Mouse (Mus musculus) lung, adult 18-20 months (tissue): Measurements from ENCODE around the gene Dhdh.
A peak's percentile ranks its signal among the peaks of the same experiment; 100 is the strongest.

Experiments used
- DNase-seq, 2 experiments: peaks; one replicate each; pipeline ENCODE4 v3.0.0; 2022; ENCODE audit warnings: mixed read lengths in 2 of 2

Gene Dhdh

DNA sequence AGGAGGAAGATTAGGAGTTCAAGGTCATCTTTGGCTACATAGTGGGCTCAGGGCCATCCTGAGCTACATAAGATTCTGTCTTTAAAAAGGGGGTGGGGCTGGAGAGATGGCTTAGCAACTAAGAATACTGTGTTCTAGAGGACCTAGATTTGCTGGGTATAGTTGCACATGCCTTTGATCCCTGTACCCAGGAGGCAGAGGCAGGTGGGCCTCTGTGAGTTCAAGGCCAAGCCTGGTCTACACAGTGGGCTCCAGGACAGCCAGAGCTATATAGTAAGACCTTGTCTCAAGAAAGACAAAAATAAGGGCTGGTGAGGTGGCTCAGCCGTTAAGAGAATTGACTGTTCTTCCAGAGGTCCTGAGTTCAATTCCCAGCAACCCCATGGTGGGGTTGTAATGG, 38.6 kb downstream of the Dhdh start:
- no peak for DNase-seq

DNA sequence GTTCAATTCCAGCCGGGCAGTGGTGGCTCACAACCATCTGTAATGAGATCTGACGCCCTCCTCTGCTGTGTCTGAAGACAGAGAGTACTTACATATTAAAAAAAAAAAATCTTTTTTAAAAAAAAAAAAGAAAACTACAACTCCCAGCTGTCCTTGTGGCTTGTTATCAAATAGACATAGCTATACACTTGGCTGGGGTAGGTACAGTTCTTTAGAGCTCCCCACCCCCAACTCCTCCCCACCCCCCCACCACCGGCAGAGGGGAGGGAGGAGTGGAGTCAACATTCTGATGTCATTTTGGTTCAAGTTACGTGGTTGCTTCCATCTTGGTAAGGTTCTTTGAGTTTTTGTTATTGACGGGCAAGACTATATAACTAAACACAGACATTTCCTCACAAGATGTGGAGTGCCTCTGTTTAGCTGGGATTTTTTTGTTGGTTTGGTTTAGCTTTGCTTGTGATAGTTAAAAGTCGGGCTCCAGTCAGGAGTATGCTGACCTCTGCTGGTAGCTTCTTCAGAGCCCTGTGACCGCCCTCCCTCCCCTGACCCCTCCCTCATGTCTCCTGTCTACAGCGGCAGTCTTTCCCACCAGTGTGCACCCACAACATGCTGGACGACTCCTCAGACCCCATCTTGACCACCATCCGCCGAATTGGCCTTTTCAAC, 41.1 kb downstream of the Dhdh start:
- DNase-seq: peak in 1 of 2 experiments; percentile 36

DNA sequence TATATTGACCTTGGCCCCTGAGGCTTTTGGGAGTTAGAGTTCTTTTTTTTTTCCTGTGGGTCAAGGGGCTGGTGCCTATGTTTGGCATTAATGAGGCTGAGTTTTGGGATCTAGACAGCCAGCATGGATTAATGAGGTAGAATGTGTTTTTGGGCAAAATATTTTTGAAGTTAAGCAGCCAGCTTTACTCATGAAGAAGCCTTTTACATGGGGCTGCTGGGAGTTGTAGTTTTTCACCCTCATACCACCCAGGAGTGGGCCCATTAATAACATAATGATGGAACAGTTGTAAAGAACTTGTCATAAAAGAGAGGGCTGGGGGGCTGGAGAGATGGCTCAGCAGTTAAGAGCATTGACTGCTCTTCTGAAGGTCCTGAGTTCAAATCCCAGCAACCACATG, 42.0 kb downstream of the Dhdh start:
- DNase-seq: no peak

DNA sequence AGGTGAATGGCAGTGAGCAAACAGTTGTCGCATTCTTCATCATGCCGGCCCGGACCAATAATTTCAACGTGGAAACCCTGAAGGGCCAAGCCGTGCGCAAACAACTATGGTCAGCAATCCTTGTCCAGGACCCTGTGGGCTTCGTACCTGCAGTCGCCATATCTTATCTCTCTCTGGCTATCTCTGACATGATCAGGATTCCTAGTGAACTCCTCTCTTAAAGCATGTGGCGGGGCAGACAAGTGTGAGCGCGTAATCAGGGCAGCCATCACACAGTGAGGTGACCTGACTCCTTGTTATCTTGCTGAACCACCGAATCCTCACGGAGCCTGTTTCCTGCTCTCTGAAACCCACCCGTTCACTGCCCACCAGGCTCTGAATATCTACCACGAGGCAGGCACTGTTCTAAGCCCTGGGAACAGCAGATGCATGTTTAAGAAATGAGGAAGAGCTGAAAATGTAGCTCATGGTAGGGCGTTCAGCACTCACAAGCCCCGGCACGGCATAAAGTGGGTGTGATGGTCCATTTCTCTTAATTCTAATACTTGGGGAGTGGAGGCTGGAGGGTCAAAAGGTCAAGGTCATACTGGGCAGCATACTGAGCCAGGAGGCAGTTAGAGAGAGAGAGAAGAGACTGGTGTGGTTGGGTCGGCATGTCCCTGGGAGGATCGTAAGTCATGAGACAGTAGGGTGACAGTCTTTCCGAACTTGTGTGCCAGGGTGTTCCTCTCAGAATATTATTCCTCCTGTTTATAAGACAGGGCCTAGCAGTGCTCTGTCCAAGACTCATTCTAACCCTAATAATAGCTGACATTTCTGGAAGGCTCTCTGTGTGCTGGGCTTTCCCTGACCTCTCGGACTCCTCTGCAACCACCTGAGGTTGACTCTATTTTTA, 44.8 kb downstream of the Dhdh start:
- DNase-seq: no peak

DNA sequence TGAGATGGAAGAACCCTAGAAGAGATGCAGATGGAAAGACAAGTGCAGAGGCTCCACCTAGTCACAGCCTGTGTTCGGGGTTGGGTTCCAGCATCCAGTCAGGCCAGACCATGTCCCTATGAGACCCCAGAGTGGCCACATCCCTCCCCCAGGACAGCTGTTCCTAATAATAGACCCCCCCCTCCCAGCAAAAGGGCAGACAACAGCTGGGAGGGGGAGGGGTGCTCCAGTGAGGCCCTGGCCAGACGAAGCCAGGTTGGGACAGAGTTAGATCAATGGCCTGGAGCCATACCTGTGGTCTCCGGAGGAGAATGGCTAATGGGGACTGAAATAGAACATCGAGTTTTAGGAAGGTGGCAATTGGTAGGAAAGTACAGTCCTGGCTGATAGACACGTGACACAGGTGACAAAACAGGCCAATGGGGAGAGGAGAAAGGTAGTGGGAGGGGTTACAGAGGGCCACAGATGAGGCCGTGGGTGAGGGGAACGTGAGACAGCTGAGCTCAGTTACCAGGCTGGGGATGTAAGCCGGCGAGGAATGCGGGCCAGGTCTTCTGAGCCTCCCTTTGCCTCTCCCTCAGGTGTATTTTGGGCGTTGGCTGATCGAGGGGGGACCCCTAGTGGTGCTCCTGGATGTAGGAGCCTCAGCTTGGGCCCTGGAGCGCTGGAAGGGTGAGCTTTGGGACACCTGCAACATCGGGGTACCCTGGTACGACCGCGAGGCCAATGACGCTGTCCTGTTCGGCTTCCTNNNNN, 50.9 kb downstream of the Dhdh start, which contains the start of gene Ruvbl2:
Gene Ruvbl2 (minus strand): TSS at position 576 of the 756 bp plus-strand sequence.
- DNase-seq: peak; percentile 44 to 71

DNA sequence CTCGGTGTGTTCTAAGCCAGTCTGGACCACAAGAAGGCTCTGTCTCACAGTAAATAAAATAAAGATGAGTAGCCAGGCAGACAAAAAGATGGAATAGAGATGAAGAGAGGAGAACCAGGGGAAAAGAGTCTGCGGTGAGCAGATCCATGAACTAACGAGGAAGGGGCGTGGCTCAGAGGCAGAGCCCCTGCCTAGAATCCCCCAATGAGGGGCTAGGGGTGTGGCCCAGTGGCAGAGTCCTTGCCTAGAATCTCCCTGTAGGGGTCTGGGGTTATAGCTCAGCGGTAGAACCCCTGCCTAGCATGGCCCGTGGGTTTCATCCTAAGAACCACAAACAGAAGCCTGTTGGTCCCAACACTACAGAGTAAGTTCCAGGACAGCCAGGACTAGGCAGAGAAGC, 51.6 kb downstream of the Dhdh start:
- DNase-seq: no peak

DNA sequence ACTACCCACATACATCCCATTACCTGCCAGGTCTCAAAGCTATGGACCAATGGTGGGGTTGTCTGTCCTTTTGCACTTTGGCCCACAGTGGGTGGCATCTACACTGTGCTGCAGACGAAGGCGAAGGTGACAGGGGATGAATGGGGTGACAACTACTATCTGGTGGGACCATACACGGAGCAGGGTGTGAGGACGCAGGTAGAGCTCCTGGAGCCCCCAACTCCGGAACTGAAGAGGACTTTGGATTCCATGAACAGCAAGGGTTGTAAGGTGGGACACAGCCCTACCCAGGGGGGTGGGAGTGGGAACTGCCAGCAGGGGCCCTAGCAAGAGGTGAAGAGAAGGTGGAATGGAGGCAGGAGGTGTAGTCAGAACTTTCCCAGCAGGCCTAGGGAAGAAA, 52.2 kb downstream of the Dhdh start:
- no peak for DNase-seq

DNA sequence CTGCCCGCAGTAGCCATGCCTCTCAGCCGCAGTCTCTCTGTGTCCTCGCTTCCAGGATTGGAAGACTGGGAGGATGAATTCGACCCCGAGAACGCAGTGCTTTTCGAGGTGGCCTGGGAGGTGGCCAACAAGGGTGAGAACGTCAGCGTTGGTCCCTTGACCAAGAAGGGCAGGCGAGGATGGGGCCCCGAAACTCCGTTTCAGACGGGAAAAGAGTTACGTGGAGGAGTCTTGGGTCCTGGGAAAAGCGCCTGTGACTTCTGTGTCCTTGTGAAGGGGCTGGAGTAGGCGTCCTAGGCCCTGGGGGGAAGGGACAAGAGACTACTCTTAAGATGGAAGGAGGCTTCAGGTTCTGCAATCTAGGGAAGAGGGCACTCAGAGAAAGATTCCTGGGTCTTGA, 53.6 kb downstream of the Dhdh start:
- DNase-seq: peak in 1 of 2 experiments; percentile 61

DNA sequence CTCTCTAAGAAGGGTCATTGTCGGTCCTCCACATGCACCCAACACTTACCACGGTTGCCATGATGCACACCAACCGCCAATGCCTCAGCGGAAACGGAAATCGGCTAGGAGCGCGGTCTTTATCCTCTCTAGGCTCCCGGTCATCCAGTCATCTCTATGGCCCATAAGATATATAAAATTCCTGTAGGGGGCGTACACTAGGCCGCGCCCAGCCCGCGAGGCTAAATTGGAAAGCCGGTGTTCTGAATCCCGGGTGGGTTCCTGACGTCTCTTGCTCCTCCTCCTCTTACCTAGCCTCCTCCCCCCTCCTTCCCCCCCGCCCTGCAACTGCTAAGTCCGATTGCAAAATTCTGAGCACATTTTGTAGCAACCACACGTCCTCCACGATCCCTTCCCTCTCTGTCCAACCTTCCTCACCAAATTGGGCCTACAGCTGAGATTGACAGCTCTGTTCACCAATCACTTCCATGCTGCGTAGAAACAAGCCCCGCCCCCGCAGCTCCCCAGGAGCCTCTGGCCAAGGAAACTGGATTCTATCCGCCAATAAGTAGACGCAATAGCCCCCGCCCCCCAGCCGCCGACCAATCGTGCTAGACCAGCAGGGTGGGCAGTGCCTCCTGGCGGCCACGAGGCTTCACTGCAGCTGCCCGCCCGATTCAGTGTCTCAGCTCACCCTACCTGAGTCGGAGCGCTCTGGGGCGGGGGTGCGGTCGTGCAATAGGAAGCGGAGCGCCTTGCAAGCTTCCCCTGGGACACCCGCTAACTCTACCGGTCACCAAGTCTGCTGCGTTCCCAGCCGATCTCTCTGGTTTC, 54.2 kb downstream of the Dhdh start, which contains the start of gene Gys1:
Gene Gys1 (plus strand): TSS at position 642 of the 813 bp plus-strand sequence.
- peak; percentile 100 for DNase-seq

DNA sequence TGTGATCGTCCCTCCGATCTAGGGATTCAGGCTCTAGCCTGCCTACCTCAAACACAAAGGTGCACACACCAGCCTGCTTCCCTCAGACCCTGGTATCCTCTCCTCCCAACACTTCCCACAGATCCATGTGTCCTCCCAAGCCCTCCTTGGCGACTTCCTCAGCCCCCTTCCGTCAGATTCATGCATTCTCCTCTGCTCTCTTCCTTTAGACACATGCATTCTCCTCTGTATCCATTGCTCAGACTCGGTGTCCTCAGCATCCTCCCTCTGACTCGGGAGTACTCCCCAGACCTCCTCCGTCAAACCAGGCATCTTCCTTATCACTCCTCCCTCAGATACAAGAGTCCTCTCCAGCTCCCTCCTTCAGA, 54.8 kb downstream of the Dhdh start:
- no peak for DNase-seq

DNA sequence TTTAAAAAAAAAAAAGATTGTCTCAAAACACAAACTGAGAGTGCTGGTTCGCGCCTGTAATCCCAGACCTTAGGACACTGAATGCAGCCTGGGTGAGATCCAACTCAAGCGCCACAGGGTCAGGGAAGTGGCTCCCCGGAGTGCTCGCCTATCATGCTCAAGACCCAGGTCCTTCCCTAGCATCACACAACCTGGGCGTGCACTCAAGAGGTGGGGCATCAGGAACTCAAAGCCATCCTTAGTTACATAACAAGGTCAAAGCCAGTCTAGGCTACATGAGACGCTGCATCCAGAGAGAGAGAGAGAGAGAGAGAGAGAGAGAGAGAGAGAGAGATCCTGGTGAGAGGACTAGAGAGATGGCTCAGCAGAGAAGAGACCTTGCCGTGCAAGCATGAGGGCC, 62.0 kb downstream of the Dhdh start:
- no peak for DNase-seq

DNA sequence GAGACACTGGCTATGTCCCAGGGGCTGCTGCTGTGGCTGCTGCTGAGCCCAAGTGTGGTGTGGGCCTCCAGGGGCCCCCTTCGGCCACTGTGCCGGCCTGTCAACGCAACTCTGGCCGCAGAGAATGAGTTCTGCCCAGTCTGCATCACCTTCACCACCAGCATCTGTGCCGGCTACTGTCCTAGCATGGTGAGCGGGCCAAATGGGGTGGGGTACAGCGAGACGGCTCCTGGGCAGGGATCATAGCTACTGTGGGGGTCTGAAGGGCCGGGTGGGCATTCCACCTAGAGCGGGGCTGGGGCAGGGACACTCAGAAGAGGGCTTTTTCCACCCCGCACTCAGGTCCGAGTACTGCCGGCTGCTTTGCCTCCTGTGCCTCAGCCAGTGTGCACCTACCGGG, 67.4 kb downstream of the Dhdh start:
- no peak for DNase-seq
